Mouse (Mus musculus) frontal cortex, postnatal 14 days (tissue): ENCODE data around the gene Cdk11b.
A peak's percentile ranks its signal among the peaks of the same experiment; 100 is the strongest.
"Not testable (repeated sequence)": the region's sequence is repeated elsewhere in the genome, so short reads cannot be mapped to it uniquely, and the experiment has no call there.

Source experiments
- DNase-seq, 2 experiments: peaks; one replicate each; pipeline ENCODE4 v3.0.0; 2022; ENCODE audit warnings: low spot score in 2 of 2

Gene Cdk11b

DNA sequence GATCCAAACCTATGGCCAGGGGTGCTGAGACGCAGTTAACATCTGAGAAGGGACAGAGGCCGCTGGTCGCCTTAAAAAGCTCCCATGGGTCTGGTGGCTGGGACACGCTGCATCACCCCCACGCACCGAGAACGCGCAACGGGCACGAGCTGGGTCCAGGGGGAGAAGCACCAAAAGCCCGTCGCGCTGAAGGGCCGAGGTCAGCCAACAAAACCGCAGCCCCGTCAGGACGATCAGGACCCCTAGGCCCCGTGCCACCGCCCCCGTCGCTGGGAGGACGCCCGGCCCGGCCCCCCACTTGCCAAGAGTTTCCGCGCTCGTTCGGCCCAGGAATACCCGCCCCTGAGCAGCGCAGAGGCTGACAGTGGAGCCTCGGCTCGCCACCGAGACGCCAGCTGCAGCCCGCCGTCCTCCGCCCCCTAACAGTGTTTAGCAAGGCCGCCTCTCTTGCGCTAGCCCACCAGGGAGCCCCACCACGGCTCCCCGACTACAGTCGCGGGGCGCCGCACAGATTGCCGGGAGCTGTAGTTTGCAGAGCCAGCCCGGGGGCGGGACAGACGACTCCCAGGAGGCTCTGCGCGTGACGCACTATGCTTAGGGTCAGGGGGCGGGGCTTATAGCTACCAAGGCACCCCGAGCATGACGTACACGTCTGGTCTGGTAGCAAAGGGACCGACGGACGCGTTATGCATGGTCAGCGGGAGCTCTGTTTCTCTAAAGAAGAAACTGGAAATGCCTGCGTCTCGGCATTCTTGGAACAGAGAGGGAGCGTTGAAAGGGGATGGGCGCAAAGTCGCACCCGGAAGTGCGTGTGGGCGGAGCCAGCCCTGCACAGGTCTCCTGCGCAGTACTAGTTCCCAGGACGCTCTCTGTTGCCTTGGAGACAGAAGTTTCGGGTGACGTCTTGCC, 44.3 kb downstream of the Cdk11b start, which contains the start of gene Mib2:
TSS of gene Mib2 (minus strand) at position 510 of the 909 bp plus-strand sequence.
- DNase-seq, result peak; percentile 95 to 96

DNA sequence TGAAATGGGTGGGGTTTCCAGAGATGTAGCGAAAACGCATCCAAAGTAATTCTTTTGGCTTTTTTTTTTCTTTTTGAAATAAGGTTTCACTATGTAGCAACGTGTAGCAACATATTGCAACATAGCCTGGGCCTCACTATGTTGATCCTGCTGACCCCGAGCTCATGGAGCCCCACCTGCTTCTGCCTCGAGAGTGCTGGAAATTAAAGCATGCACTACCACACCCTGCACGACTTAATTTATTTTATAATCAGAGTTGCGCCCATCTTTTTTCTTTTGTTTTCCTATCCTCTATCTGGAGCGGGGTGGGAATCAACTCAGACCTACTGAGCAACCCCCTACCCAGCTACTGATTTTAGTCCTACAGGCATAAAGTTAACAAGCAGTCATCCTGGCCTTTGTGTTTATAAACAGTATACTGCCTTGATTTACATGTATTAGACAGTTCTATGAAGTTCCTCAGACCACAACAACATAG, 45.0 kb downstream of the Cdk11b start:
- no peak for DNase-seq

DNA sequence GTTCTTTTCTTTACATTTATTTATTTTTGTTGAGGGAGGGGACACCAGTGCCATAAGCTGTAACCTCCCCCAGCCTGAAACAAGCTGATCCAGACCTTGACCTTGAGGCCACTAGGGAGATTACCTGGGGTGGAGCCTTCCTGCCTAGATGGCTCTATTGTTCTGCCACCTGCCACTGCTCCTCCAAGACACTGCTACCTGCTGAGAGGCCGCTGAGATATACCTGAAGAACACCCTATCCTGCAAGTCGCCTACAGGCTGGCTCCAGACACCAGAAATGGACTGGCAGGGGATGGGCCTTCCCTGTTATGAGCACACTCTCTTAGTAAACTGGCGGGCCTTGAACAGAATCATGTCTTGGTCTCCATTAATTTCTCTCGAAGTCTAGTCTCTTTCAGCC, 45.6 kb downstream of the Cdk11b start:
- not testable (repeated sequence) for DNase-seq

DNA sequence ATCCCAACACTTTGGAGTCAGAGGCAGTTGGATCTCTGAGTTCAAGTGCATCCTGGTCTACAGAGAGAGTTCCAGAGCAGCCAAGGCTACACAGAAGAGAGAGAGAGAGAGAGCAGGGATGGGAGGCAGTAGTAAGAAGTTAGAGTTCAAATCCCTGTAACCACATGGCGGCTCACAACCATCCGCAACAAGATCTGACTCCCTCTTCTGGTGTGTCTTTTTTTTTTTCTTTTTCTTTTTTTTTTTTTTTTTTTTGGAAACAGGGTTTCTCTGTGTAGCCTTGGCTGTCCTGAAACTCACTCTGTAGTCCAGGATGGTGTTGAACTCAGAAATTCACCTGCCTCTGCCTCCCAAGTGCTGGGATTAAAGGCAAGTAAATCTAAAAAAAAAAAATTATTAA, 47.4 kb downstream of the Cdk11b start:
- DNase-seq, result no peak

DNA sequence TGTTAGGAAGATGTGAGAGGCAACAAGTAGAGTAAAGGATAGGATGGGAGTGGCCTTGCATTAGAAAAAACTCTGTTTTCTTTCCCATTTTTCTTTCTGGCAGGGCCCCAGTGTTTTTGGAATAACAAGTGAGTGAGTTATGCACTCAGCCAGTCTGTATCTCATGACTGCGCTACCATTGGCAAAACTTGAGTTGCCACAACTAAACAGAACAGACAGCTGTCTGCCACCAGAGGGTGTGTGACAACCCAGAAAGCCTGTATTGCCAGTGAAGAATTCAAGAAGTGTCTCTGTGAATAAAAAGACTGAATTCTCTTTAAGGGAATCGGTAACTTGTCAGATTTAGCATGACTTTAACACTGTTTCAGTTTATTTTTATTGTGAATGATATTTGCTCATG, 51.3 kb downstream of the Cdk11b start:
- DNase-seq, result no peak

DNA sequence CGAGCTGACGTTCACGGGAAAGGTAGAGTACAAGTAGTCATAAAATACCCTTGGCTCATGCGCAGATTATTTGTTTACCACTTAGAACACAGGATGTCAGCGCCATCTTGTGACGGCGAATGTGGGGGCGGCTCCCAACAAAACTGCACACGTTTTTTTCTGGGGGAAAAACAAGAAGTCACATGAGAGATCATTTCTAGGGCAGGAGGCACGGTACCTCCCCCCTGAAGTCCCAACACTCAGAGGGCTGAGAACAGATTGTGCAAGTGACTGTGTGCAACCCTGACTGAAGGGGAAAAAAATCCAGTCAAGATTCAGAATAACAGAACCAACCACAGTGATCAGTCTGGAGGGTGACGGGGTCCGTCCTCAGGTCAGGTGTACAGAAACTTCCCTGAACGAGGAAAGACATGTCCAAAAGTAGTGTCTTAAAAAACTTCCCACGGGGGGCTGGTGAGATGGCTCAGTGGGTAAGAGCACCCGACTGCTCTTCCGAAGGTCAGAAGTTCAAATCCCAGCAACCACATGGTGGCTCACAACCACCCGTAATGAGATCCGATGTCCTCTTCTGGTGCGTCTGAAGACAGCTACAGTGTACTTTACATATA, 59.1 kb downstream of the Cdk11b start:
- not testable (repeated sequence) for DNase-seq

DNA sequence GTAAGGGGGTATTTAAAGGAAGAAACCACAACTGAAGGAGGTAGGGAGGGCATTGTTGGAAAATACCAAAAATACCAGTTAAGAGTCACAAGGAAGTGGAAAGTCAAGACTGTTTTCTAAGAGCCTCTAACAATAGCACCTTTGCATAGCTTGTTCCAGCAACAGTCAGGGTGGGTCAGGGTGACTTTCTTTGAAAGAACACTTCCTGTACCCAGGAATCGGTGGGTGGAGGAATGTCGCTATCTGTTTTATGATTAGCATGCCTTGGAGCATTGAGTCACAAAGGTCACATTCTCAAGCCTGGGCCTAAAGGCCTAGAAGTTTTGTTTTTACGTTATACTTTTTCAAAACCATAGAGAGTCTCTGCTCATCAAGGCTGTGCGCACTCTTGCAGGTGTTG, 63.1 kb downstream of the Cdk11b start:
- not testable (repeated sequence) for DNase-seq

DNA sequence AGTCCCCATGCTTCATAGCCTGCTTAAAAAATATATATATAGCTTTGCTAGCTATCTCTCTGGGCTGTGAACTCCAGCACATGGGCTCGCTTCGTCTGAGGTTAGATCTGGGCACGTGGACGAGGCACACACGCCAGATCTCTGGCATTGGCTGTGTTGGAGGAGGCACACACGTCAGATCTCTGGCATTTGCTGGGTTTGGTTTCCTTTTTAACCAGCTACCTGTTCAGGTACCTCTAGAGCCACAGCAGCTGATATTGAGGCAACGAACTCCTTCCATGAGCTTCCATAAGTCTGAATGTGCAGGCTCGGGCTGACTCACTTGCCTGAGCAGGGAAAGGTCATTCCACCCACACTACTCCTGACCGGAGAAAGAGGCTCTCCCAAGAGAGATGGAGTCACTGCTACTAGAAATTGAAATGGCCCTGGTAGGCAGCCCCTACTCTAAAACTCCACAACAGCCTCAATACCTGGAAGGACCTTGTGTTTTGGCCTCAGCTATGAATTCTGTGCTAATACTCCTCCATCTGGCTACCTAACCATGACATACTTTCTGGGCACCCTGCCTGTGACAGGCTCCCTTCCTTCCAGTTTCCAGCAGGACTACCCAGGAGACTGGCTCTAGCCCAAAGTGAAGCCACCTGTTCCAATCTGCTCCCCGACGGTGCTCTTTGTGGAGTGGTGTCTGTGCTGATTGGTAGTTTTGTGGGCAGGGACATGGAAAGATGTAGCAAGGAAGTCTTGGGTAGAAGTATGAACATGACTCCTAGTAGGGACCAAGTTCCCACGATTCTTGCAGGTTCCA, 66.1 kb downstream of the Cdk11b start:
- no peak for DNase-seq

DNA sequence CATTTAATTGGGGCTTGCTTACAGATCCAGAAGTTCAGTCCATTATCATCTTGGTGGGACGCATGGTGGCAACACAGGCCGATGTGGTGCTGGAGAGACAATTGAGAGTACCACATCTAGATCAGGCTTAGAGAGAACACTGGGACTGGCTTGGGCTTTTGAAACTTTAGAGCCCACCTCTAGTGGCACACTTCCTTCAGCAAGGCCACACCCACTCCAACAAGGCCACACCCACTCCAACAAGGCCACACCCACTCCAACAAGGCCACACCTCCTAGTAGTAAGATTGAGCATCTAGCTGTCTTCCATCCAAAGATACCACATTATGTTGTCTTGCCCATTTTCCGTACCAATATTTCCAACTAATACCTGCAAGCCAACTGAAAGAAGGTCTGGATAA, 67.8 kb downstream of the Cdk11b start:
- DNase-seq, result no peak

DNA sequence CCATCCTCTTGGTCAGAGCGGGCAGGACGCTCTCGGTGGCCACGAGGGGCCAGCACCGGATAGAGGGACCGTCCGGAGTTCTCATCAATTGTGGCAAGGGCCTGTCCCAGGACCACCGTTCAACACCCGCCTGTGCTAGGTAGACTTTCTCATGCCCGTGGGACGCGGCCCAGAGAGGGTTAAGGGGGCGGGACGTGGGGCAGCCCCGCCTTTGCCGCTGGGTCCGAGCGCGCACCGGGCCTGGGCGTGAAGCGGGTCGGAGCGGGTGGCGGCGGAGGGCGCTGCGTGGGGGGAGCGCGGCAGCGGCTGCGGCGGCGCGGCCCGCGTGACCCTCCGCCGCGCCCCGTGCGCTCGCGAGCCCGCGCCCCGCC, 69.4 kb downstream of the Cdk11b start, which contains the start of gene Fndc10:
TSS of gene Fndc10 (plus strand) at position 232 of the 371 bp plus-strand sequence.
- peak; percentile 62 to 66 for DNase-seq

DNA sequence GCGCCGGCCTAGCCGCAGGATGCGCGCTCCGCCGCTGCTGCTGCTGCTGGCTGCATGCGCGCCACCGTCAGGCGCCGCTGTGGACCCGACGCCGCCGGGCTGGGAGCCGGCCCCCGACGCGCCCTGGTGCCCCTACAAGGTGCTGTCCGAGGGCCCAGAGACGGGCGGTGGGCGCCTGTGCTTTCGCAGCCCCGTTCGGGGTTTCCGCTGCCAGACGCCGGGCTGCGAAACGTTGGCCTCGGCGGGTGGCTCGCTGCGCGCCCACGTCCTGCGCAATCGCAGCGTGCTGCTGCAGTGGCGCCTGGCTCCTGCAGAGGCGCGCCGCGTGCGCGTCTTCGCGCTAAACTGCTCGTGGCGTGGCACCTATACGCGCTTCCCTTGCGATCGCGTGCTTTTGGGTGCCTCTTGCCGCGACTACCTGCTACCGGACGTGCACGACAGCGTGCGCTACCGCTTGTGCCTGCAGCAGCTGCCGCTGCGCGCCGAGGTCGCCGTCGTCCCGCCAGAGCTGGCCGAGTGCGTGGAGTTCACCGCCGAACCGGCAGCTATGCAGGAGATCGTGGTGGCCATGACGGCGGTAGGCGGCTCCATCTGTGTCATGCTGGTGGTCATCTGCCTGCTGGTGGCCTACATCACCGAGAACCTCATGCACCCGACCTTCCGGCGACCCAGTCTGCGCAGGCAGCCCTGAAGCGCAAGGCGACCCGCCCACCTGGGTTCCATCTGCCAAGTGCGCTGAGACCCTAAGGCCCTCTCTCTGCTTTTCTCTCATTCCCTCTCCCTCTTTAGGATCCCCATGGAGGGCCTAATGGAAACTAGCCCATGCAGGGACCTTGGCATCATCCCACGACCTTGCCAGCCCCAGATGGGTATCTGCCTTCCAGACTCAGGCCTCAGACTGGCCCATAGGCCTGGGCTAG, 70.1 kb downstream of the Cdk11b start:
- peak; percentile 72 for DNase-seq

DNA sequence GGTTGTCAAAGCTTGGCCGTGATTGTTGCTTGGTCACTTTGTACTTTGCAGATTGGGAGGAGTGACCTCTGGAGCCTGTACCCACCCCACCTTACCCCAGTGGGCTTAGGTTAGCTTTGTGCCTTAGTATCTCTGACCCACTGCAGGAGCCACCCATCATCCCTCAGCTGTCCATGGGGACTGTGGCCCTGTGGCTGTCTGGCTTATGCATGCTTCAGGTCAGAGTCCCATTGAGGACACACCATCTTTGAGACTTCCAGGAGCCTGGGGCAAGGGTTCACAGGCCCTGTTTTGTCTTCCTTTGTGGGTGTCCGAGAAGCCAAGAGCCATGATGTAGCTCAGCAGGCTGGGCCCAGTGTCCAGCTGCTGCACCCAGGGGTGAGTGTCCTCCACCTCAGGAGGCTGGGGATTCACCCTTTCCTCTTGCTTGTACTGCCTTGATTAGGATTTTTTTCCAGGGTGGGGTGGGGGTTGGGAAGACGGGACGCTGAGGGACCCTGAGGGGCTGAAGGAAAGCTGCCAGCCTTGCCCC, 70.9 kb downstream of the Cdk11b start:
- no peak for DNase-seq

DNA sequence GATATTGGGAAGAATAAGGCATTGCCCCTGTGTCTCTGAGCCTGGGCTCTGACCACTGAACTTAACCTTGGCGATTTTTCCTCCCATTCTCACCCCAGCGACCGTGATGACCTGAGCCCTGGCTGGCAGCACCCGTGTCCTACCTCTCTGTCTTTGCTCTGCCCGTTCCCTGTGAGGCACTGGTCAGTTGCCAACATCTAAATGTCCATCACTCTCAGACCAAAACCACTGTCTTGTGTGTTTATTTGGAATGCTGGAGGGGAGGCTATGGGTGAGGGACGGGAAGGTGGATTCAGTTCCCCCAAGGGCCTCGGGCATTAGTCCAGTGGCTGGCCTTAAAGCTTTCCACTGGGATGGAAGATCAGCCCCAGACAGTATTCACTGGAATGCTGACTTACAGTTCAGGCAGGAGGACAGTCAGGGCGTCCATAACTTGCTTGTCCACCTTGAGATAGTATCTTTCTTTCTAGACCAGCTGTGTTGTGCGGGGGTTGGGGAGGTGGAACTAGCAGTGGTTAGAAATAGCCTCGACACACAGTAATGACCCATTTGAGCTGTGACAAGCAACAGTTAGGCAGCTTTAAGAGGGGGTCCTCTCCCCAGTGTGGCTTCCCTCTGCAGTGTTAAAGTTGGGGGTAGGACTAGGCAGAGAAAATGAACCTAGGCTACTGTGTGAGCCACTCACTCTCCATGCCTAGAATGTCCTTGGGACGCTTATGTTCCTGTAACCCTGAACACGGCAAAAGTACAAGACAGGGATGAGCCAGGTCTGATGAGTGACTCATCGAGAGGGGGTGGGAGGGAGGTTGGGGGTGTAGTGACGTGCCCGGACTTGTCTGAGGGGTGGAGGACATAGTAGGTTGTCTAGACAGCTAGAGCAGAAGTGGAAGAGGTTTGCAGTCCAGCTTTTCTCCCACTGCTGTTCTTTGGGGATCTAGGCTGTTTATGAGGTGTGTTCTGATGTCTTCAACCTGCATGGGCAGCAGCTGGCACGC, 71.9 kb downstream of the Cdk11b start:
- DNase-seq, result no peak
